Mouse (Mus musculus) granulocyte monocyte progenitor cell, adult 5-6 weeks (primary cell): ENCODE results near the gene Ddx50. TPM values are rescaled to one million over a fixed set of nuclear protein-coding genes. Genes with fewer than 3 reads are reported as not detected.
A peak's percentile ranks its signal among the peaks of the same experiment; 100 is the strongest.
"Not testable (repeated sequence)": the region's sequence is repeated elsewhere in the genome, so short reads cannot be mapped to it uniquely, and the experiment has no call there.

Source experiments
- ATAC-seq: replicated peaks from 2 replicates; pipeline ENCODE4 v1.8.0; 2016; ENCODE audit warnings: mild to moderate bottlenecking, moderate TSS enrichment, inconsistent platforms; ENCODE audit not compliant: poor library complexity, severe bottlenecking
- total RNA-seq, 2 experiments: library from RNA; stranded (forward) in 1 of 2; stranded (reverse) in 1 of 2; fragments of 200-712, 200-1000 nt in 1 of 2; fragments of >200 nt in 1 of 2; fragmentation: Nextera tagmentation in 1 of 2; gene quantifications; 2 replicates each; pipeline ENCODE4 v1.2.3; 2014 to 2017

Ddx50 gene
- total RNA-seq, 2 experiments from 2014 or later: 87.6 to 119 TPM

- peak; percentile 94 for ATAC-seq
These were observed 48.6 kb downstream of the Ddx50 start, which contains the start of gene Ddx21 for GRCm38 (mm10) chr10:62602177-62603040. Ddx21 (minus strand) TSS chr10:62602281.

GRCm38 (mm10) chr10:62601833-62602176 is 49.2 kb downstream of the Ddx50 start:
- ATAC-seq: no peak; the same call in 1 of the 2 replicates

GRCm38 (mm10) chr10:62601053-62601791 is 49.8 kb downstream of the Ddx50 start:
- ATAC-seq: no peak

GRCm38 (mm10) chr10:62600056-62600455 is 51.0 kb downstream of the Ddx50 start:
- ATAC-seq: no peak

- ATAC-seq: peak; percentile 28
These were observed 51.7 kb downstream of the Ddx50 start for GRCm38 (mm10) chr10:62599311-62599710.

GRCm38 (mm10) chr10:62592496-62592895 is 58.5 kb downstream of the Ddx50 start:
- no peak for ATAC-seq

GRCm38 (mm10) chr10:62590200-62590599 is 60.8 kb downstream of the Ddx50 start:
- ATAC-seq: peak; percentile 88

GRCm38 (mm10) chr10:62588616-62589015 is 62.4 kb downstream of the Ddx50 start:
- ATAC-seq: no peak

GRCm38 (mm10) chr10:62583245-62583644 is 67.8 kb downstream of the Ddx50 start:
- ATAC-seq: no peak

GRCm38 (mm10) chr10:62582701-62583100 is 68.3 kb downstream of the Ddx50 start:
- no peak for ATAC-seq

GRCm38 (mm10) chr10:62582263-62582662 is 68.8 kb downstream of the Ddx50 start:
- ATAC-seq: no peak

- ATAC-seq: not testable (repeated sequence)
These were observed 71.9 kb downstream of the Ddx50 start for GRCm38 (mm10) chr10:62579129-62579528.

GRCm38 (mm10) chr10:62578338-62579100 is 72.5 kb downstream of the Ddx50 start, which contains the start of gene Kif1bp:
Kif1bp (minus strand) TSS chr10:62578457.
- peak; percentile 99 for ATAC-seq

GRCm38 (mm10) chr10:62577673-62578337 is 73.2 kb downstream of the Ddx50 start:
- ATAC-seq: peak; percentile 52

GRCm38 (mm10) chr10:62575001-62575400 is 76.0 kb downstream of the Ddx50 start:
- ATAC-seq: no peak

- ATAC-seq: no peak
These were observed 80.7 kb downstream of the Ddx50 start for GRCm38 (mm10) chr10:62570126-62570871.

- ATAC-seq: no peak
These were observed 82.2 kb downstream of the Ddx50 start for GRCm38 (mm10) chr10:62568861-62569260.
